Mouse (Mus musculus): ENCODE results near the gene Pcolce2.

- TF ChIP-seq CTCF (IDR thresholded peaks at IDR 0.05; ENCODE audit: borderline replicate concordance, insufficient read depth, low read depth, low read length) (no peak), POLR2A (IDR thresholded peaks at IDR 0.05; ENCODE audit: borderline replicate concordance, insufficient read depth, low read length) (no peak)
Measured at GRCm38 (mm10) chr9:95624072-95624471, 13.3 kb upstream of the Pcolce2 start.
